Mouse (Mus musculus): Measurements from ENCODE around the gene Lrrc55. TPM values are rescaled to one million over a fixed set of nuclear protein-coding genes. Genes with fewer than 3 reads are reported as not detected.

The Lrrc55 gene
- polyA plus RNA-seq, 1 experiment from 2014 or later = 2.1 TPM

DNA sequence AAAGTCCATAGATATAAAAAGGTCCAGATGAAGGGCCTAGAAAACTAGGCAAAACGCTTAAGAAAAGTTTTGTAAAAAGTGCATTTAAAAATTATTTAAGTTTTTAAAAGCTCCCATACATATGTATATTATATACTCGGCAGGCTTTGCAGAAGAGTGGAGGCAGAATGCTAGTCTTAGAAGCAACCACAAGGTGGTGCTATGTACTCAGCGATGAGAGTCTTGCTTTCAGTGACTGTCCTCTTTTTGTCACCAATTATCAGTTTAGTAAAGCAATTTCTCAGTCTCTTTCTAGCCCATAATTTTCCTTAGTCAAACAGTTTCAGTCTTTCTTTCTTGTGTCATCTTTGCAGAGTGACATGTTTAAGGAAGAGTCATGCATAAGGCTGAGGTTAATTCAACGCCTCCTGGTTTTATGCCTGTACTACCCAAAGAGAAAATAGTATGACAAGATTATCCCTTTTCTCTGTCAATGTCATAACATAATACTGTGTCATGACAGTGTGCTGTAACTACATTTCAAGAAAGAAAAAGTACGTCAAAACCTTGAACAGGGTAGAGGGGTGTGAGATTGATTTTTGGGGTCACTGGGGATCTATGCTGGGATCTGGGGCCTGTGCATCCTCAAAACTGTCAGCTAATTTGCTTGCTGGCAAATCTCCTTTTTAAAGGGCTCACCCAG lies 73.7 kb downstream of the Lrrc55 start:
- no peaks in the 10 kb centered on the region for H3K4me1 ChIP-seq
- H3K9me3 ChIP-seq = no peaks in the 10 kb centered on the region
- H3K27ac ChIP-seq (replicated peaks) = no peak overlapping the region
- H3K9ac ChIP-seq (replicated peaks) = no peak overlapping the region
- peak; percentile 80 for ATAC-seq (ENCODE audit: low FRiP score, low read depth)
- H3K27me3 ChIP-seq = no peaks in the 10 kb centered on the region
- 32% methylated on average over 5 of the region's 5 CpGs for WGBS
- no peaks in the 10 kb centered on the region for H3K36me3 ChIP-seq
- no peak overlapping the region for H3K4me2 ChIP-seq (replicated peaks)
- H3K4me3 ChIP-seq = no peak overlapping the region

Other genes with a start within 250 kb of the Lrrc55 start
- not detected in 2 replicates for gene Prg2, start 216.7 kb downstream of the Lrrc55 start, polyA plus RNA-seq (2016; fragmentation: Nextera tagmentation; extraction: Ambion mirVana)
- gene Prg3, start 209.0 kb downstream of the Lrrc55 start, polyA plus RNA-seq (2016; fragmentation: Nextera tagmentation; extraction: Ambion mirVana) = not detected in 2 replicates
- 261 and 262 TPM in 2 replicates for gene Ssrp1, start 160.0 kb downstream of the Lrrc55 start, polyA plus RNA-seq (2016; fragmentation: Nextera tagmentation; extraction: Ambion mirVana)
- 3.2 and 4.1 TPM in 2 replicates for gene P2rx3, start 159.7 kb downstream of the Lrrc55 start, polyA plus RNA-seq (2016; fragmentation: Nextera tagmentation; extraction: Ambion mirVana)
- gene Tnks1bp1, start 149.2 kb downstream of the Lrrc55 start, polyA plus RNA-seq (2016; fragmentation: Nextera tagmentation; extraction: Ambion mirVana) = 40.3 and 48.0 TPM in 2 replicates
- 32.9 and 33.8 TPM in 2 replicates for gene Aplnr, start 61.0 kb downstream of the Lrrc55 start, polyA plus RNA-seq (2016; fragmentation: Nextera tagmentation; extraction: Ambion mirVana)
- not detected in 2 replicates for gene Olfr987, start 142.1 kb upstream of the Lrrc55 start, polyA plus RNA-seq (2016; fragmentation: Nextera tagmentation; extraction: Ambion mirVana)
- gene Olfr988, start 166.0 kb upstream of the Lrrc55 start, polyA plus RNA-seq (2016; fragmentation: Nextera tagmentation; extraction: Ambion mirVana) = not detected in 2 replicates
- gene Olfr992, start 212.3 kb upstream of the Lrrc55 start, polyA plus RNA-seq (2016; fragmentation: Nextera tagmentation; extraction: Ambion mirVana) = not detected in 2 replicates
- not detected in 2 replicates for gene Olfr993, start 217.7 kb upstream of the Lrrc55 start, polyA plus RNA-seq (2016; fragmentation: Nextera tagmentation; extraction: Ambion mirVana)
- gene Olfr994, start 239.3 kb upstream of the Lrrc55 start, polyA plus RNA-seq (2016; fragmentation: Nextera tagmentation; extraction: Ambion mirVana) = not detected in 2 replicates
- gene Olfr995, start 246.4 kb upstream of the Lrrc55 start, polyA plus RNA-seq (2016; fragmentation: Nextera tagmentation; extraction: Ambion mirVana) = not detected in 2 replicates

Data from midbrain, embryonic 12.5 days (tissue).